8 mouse cellular contexts compared by ENCODE assay signal in the genomic region with DNA sequence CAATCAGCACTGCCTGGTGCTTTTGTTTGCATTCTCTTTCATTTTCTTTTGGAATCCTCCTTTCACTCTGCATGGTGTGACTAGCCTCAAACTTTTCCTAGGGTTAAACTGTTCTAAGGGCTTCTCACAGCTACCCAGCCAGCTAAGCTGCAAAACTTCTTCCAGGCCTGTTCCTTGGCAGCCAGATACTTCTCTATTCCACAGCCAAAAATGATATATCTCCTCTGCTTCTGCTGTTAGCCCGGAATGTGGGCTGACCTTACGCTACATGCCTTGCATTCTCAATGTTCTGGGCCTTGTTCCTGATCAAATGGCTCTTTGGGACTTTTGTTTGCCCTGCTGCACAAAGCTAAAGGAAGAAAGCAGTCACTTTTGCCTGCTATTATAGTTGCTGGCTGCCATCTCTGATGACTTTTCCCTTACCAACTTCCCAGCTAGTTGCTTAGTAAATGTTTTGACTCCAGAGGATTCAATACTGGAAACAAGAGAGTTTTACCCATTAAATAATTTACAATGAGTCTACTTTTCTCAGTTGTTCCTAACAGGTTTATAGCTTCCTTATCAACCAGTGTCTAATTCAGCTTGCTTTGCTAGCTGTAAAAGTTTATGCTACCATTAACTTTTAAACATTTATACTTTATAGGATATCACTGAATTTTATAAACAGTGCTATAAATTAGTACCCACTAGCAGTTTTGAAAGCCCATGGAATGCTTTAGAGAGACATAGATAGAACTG.
DNase-seq lines count a peak whose midpoint lies in the region; ATAC-seq and TF ChIP-seq lines count a peak whose summit lies in the region.

No protein-coding gene starts in this region.

- TF ChIP-seq CTCF in kidney, adult 2 months (conservative IDR thresholded peaks at IDR 0.05; ENCODE audit: insufficient read depth, insufficient read length, low read depth, low read length), result no peak

- peaks cover 6% of the 10 kb centered on the region for H3K4me1 ChIP-seq in heart, embryonic 11.5 days (ENCODE audit: control insufficient read depth, insufficient read depth, low read length)
- H3K4me1 ChIP-seq in kidney, adult 2 months (ENCODE audit: control insufficient read depth, insufficient read depth, low read length), result no peaks in the 10 kb centered on the region
- no peaks in the 10 kb centered on the region for H3K4me1 ChIP-seq in midbrain, embryonic 16.5 days (ENCODE audit: control insufficient read depth, insufficient read depth, low read length)

- H3K27ac ChIP-seq in heart, embryonic 11.5 days (ENCODE audit: low read depth, low read length), result peak overlapping the region; percentile 71
- 0 out of 2 replicates have a peak overlapping the region, but pooled peaks have one; percentile 41 for H3K27ac ChIP-seq in kidney, adult 2 months (ENCODE audit: insufficient read depth, low read depth, low read length)
- H3K27ac ChIP-seq in midbrain, embryonic 16.5 days (ENCODE audit: low read length), result no peak overlapping the region

- no peaks in the 10 kb centered on the region for H3K36me3 ChIP-seq in heart, embryonic 11.5 days (ENCODE audit: control insufficient read depth, insufficient read depth, low read length)
- H3K36me3 ChIP-seq in kidney, adult 2 months (ENCODE audit: control insufficient read depth, insufficient read depth, low read length), result no peaks in the 10 kb centered on the region
- no peaks in the 10 kb centered on the region for H3K36me3 ChIP-seq in midbrain, embryonic 16.5 days (ENCODE audit: control insufficient read depth, insufficient read depth, low read length)

- TF ChIP-seq POLR2A in kidney, adult 2 months (IDR thresholded peaks at IDR 0.05; ENCODE audit: low read depth, low read length), result no peak

- ATAC-seq in cerebellum, adult (ENCODE audit: insufficient number of reproducible peaks, low FRiP score, low TSS enrichment), result peak; percentile 31; the same call in 1 of the 2 replicates
- ATAC-seq in heart, embryonic 11.5 days (replicated peaks; ENCODE audit: insufficient number of reproducible peaks, low FRiP score, low TSS enrichment), result no peak
- 0 out of 2 replicates have a peak, but pooled peaks have one; percentile 28 for ATAC-seq in midbrain, embryonic 16.5 days

- no peak overlapping the region for H3K9ac ChIP-seq in heart, embryonic 11.5 days (ENCODE audit: low read depth, low read length)
- no peak overlapping the region for H3K9ac ChIP-seq in midbrain, embryonic 16.5 days (ENCODE audit: low read depth, low read length)

- WGBS in heart, embryonic 11.5 days (ENCODE audit: insufficient replicate concordance), result 28% methylated on average over 2 of the region's 2 CpGs
- 41% methylated on average over 2 of the region's 2 CpGs for WGBS in kidney, adult 2 months
- WGBS in midbrain, embryonic 16.5 days, result 16% methylated on average over 2 of the region's 2 CpGs

- 0 out of 2 replicates have a peak, but pooled peaks cover 2% of the 10 kb centered on the region for H3K9me3 ChIP-seq in heart, embryonic 11.5 days (replicated peaks; ENCODE audit: control insufficient read depth, low read length)
- no peaks in the 10 kb centered on the region for H3K9me3 ChIP-seq in midbrain, embryonic 16.5 days (replicated peaks; ENCODE audit: control insufficient read depth, low read length, poor library complexity, severe bottlenecking)

- no peaks in the 10 kb centered on the region for H3K27me3 ChIP-seq in heart, embryonic 11.5 days (ENCODE audit: control insufficient read depth, insufficient read depth, low read length)
- H3K27me3 ChIP-seq in kidney, adult 2 months (replicated peaks; ENCODE audit: control insufficient read depth, insufficient read depth, low read length), result no peaks in the 10 kb centered on the region
- H3K27me3 ChIP-seq in midbrain, embryonic 16.5 days (ENCODE audit: control insufficient read depth, insufficient read depth, low read depth, low read length), result peaks cover 24% of the 10 kb centered on the region

- H3K4me2 ChIP-seq in heart, embryonic 11.5 days, result no peak overlapping the region
- no peak overlapping the region for H3K4me2 ChIP-seq in midbrain, embryonic 16.5 days (ENCODE audit: low read length)

- no peak overlapping the region for H3K4me3 ChIP-seq in heart, embryonic 11.5 days (ENCODE audit: low read depth, low read length)
- H3K4me3 ChIP-seq in kidney, adult 2 months (ENCODE audit: insufficient read depth, low read depth, low read length), result no peak overlapping the region
- no peak overlapping the region for H3K4me3 ChIP-seq in midbrain, embryonic 16.5 days (ENCODE audit: low read depth, low read length)

- DNase-seq in cerebellum, adult 9-11 months, result no peak
- peak; percentile 18 for DNase-seq in adrenal gland, postnatal 10 days
- peak; percentile 45 for DNase-seq in kidney, adult 2 months
- DNase-seq in layer of hippocampus, adult 8-10 months (ENCODE audit: low spot score in 2 of 2), result no peak
- DNase-seq in cerebellum, adult 11 months, result no peak

Comparison
In these comparisons a context has a peak if more than half of its experiments do, and no peak if none do; other contexts are left out.
1. DNase-seq: peak in adrenal gland, postnatal 10 days (single experiment) and kidney, adult 2 months (single experiment); none in cerebellum, adult 9-11 months (single experiment), layer of hippocampus, adult 8-10 months (0 of 2) and cerebellum, adult 11 months (single experiment).